Comparison of ENCODE assay signal across 9 mouse cellular contexts in the genomic region with DNA sequence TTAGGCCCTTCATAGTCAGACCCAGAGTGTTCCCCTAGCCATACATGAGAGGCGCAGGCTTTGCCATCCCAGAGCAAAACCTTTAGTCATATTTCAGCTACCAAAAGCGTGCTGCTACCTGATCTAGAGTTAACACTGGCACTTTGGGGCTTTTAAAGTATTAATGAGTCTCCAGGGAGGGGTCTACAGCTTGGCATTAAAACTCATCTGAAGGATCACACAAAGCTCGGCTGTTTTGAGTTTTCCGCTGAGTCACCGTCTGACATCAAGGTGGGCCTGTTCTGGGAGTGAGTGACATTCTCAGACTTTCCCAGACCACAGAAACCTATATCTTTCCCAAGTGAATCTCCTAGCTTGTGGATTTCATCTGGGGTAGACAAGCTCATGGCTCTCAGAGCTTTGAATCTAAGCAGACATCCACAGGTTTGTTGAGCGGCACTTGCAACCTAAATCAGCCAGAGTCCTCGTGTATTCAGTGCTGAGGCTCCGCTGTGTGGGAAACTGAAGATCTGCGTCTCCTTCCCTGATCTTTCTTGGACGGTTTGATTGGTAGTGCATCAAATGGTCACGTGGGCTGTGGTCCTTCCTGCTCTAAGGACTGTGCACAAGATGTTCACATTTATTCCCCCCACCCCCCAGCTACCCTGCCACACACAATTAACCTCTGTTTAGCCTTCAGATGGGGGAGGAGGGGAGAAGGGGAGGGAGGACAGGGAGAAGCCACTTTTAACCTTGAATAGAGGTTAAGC. TPM values are rescaled to one million over a fixed set of nuclear protein-coding genes. Genes with fewer than 3 reads are reported as not detected.
DNase-seq lines count a peak whose midpoint lies in the region; ATAC-seq and TF ChIP-seq lines count a peak whose summit lies in the region.
"Had no signal": no experiment of that assay in that cellular context is flagged by ENCODE, and none has a peak within 500 bp of the region (broad histone marks: within the 10 kb centered on the region; RNA-seq: fewer than 3 reads in every experiment).

No protein-coding gene starts in this region.

- no peak overlapping the region for H3K4me3 ChIP-seq in kidney, embryonic 15.5 days (replicated peaks)
- H3K4me3 ChIP-seq in brown adipose tissue, adult 24 weeks (ENCODE audit: insufficient read depth, low read depth, low read length) = peak overlapping the region; percentile 34
- H3K4me3 ChIP-seq in hindbrain, embryonic 10.5 days = peak overlapping the region; percentile 41
- no peak overlapping the region for H3K4me3 ChIP-seq in midbrain, postnatal 0 days (ENCODE audit: low read depth, low read length)

- peaks cover 46% of the 10 kb centered on the region for H3K4me1 ChIP-seq in kidney, embryonic 15.5 days
- H3K4me1 ChIP-seq in brown adipose tissue, adult 24 weeks (ENCODE audit: control insufficient read depth, insufficient read depth, insufficient read length, low read length) = peaks cover 15% of the 10 kb centered on the region
- H3K4me1 ChIP-seq in hindbrain, embryonic 10.5 days (replicated peaks) = peaks cover 86% of the 10 kb centered on the region
- peaks cover 17% of the 10 kb centered on the region; the same call in 1 of the 2 replicates for H3K4me1 ChIP-seq in midbrain, postnatal 0 days (ENCODE audit: insufficient read depth, low read length)

- peak overlapping the region; percentile 86 for H3K27ac ChIP-seq in kidney, embryonic 15.5 days
- peak overlapping the region; percentile 99 for H3K27ac ChIP-seq in brown adipose tissue, adult 24 weeks (replicated peaks; ENCODE audit: low read depth, low read length)
- H3K27ac ChIP-seq in hindbrain, embryonic 10.5 days = peak overlapping the region; percentile 89
- peak overlapping the region; percentile 80 for H3K27ac ChIP-seq in midbrain, postnatal 0 days (ENCODE audit: low read depth, low read length)

- intact Hi-C loops in gastrocnemius, postnatal 36 days (cut with DNase I) = no loop called here

- peak; percentile 49 for ATAC-seq in kidney, embryonic 15.5 days (replicated peaks; ENCODE audit: low FRiP score)
- peak; percentile 28 for ATAC-seq in midbrain, postnatal 0 days (ENCODE audit: low FRiP score)

- H3K36me3 ChIP-seq in kidney, embryonic 15.5 days = no peaks in the 10 kb centered on the region
- no peaks in the 10 kb centered on the region for H3K36me3 ChIP-seq in hindbrain, embryonic 10.5 days
- no peaks in the 10 kb centered on the region for H3K36me3 ChIP-seq in midbrain, postnatal 0 days (ENCODE audit: insufficient read depth, low read length)

- no peaks in the 10 kb centered on the region for H3K27me3 ChIP-seq in kidney, embryonic 15.5 days
- H3K27me3 ChIP-seq in hindbrain, embryonic 10.5 days (ENCODE audit: insufficient read depth, poor library complexity, severe bottlenecking) = peaks cover 4% of the 10 kb centered on the region; the same call in 1 of the 2 replicates
- no peaks in the 10 kb centered on the region for H3K27me3 ChIP-seq in midbrain, postnatal 0 days (ENCODE audit: insufficient read depth, low read length)

- H3K4me2 ChIP-seq in kidney, embryonic 15.5 days = peak overlapping the region; percentile 51
- H3K4me2 ChIP-seq in midbrain, postnatal 0 days (ENCODE audit: low read depth, low read length, poor library complexity, severe bottlenecking) = peak overlapping the region; percentile 39

- H3K9ac ChIP-seq in kidney, embryonic 15.5 days = no peak overlapping the region
- peak overlapping the region; percentile 42; the same call in 1 of the 2 replicates for H3K9ac ChIP-seq in midbrain, postnatal 0 days (replicated peaks; ENCODE audit: low read length, poor library complexity, severe bottlenecking)

- no peaks in the 10 kb centered on the region for H3K9me3 ChIP-seq in kidney, embryonic 15.5 days (replicated peaks)
- H3K9me3 ChIP-seq in hindbrain, embryonic 10.5 days = no peaks in the 10 kb centered on the region
- H3K9me3 ChIP-seq in midbrain, postnatal 0 days (ENCODE audit: low read length) = no peaks in the 10 kb centered on the region

- no peak for DNase-seq in kidney, postnatal 4 days
- DNase-seq in hindbrain, embryonic 10.5 days (ENCODE audit: low spot score) = peak; percentile 64
- DNase-seq in midbrain, postnatal 0 days (ENCODE audit: low spot score) = peak; percentile 75
- no peak for DNase-seq in gastrocnemius, postnatal 36 days
- DNase-seq in yolk sac, embryonic 10.5 days (ENCODE audit: low spot score) = no peak
- DNase-seq in frontal cortex, postnatal 10 days (ENCODE audit: low spot score in 2 of 2) = no peak

- no peak for TF ChIP-seq CTCF in midbrain, postnatal 0 days (IDR thresholded peaks at IDR 0.05)

- 45% methylated on average over 11 of the region's 11 CpGs for WGBS in kidney, embryonic 15.5 days
- WGBS in hindbrain, embryonic 10.5 days = 48% methylated on average over 11 of the region's 11 CpGs
- 44% methylated on average over 11 of the region's 11 CpGs for WGBS in midbrain, postnatal 0 days

RNA-seq across cellular contexts. Expression of a gene that starts 5.2 kb away (rescaled TPM):
- polyA plus RNA-seq in kidney, embryonic 15.5 days (2015; fragmentation: Nextera tagmentation; extraction: Ambion mirVana) = 47.6 and 68.2 TPM in 2 replicates
- polyA plus RNA-seq in brown adipose tissue, adult 24 weeks (2012; ENCODE audit: insufficient read depth, insufficient read length, missing spikeins) = 101 and 132 TPM in 2 replicates
- 40.6 and 45.9 TPM in 2 replicates for polyA plus RNA-seq in hindbrain, embryonic 10.5 days (2016; fragmentation: Nextera tagmentation; extraction: Ambion mirVana)
- total RNA-seq in midbrain, postnatal 0 days (2014; rRNA removed) = 438 and 529 TPM in 2 replicates
- polyA plus RNA-seq in midbrain, postnatal 0 days (2015; fragmentation: Nextera tagmentation; extraction: Ambion mirVana) = 358 and 444 TPM in 2 replicates
- total RNA-seq in gastrocnemius, postnatal 36 days (2021) = 100 to 1,000 TPM; 125 to 142 TPM

RNA-seq across cellular contexts. Expression of a gene that starts 30.9 kb away (rescaled TPM):
- polyA plus RNA-seq in kidney, embryonic 15.5 days (2015; fragmentation: Nextera tagmentation; extraction: Ambion mirVana) = 0.38 TPM in 1 of 2 replicates, not detected in the other
- not detected in 2 replicates for polyA plus RNA-seq in brown adipose tissue, adult 24 weeks (2012; ENCODE audit: insufficient read depth, insufficient read length, missing spikeins)
- not detected in 2 replicates for polyA plus RNA-seq in hindbrain, embryonic 10.5 days (2016; fragmentation: Nextera tagmentation; extraction: Ambion mirVana)
- not detected in 2 replicates for total RNA-seq in midbrain, postnatal 0 days (2014; rRNA removed)
- 0.83 and 1.1 TPM in 2 replicates for polyA plus RNA-seq in midbrain, postnatal 0 days (2015; fragmentation: Nextera tagmentation; extraction: Ambion mirVana)
- total RNA-seq in gastrocnemius, postnatal 36 days (2021) = under 1 TPM in 1 of 2 experiments, not detected in 1; 0.56 TPM
- total RNA-seq: layer of hippocampus, adult 18-20 months had no signal

Comparison
In these comparisons a context has a peak if more than half of its experiments do, and no peak if none do; other contexts are left out.
1. H3K4me3 ChIP-seq: peak in brown adipose tissue, adult 24 weeks (single experiment) and hindbrain, embryonic 10.5 days (single experiment); none in kidney, embryonic 15.5 days (single experiment) and midbrain, postnatal 0 days (single experiment).
2. DNase-seq: peak in hindbrain, embryonic 10.5 days (single experiment) and midbrain, postnatal 0 days (single experiment); none in kidney, postnatal 4 days (0 of 2), gastrocnemius, postnatal 36 days (0 of 2), yolk sac, embryonic 10.5 days (single experiment) and frontal cortex, postnatal 10 days (0 of 2).
3. Peak in every context shown above with its lines, with median percentiles within 50 percentile points of each other: H3K27ac ChIP-seq.